Comparison of ENCODE assay signal across 8 mouse cellular contexts in genomic region chr7:131362615-131363300, GRCm38 (mm10). TPM values are rescaled to one million over a fixed set of nuclear protein-coding genes. Genes with fewer than 3 reads are reported as not detected.
DNase-seq lines count a peak whose midpoint lies in the region; ATAC-seq and TF ChIP-seq lines count a peak whose summit lies in the region.

2310057M21Rik (minus strand) TSS chr7:131362759.

- H3K4me2 ChIP-seq in forebrain, postnatal 0 days (ENCODE audit: low read depth), result peak within 1 kb of the TSS; percentile 90
- peak within 1 kb of the TSS; percentile 85 for H3K4me2 ChIP-seq in lung, embryonic 15.5 days

- no peak for TF ChIP-seq CTCF in cerebellum, adult 2 months (IDR thresholded peaks at IDR 0.05; ENCODE audit: borderline replicate concordance, insufficient read depth, low read depth, low read length)
- 0 out of 2 replicates have a peak, but pooled peaks have one; percentile 13 for TF ChIP-seq CTCF in forebrain, postnatal 0 days (IDR thresholded peaks at IDR 0.05; ENCODE audit: low read depth)

- peak within 1 kb of the TSS; percentile 75 for H3K27ac ChIP-seq in cerebellum, adult 2 months (ENCODE audit: insufficient read depth, low read length)
- H3K27ac ChIP-seq in forebrain, postnatal 0 days (ENCODE audit: low read depth, low read length), result peak within 1 kb of the TSS; percentile 81
- H3K27ac ChIP-seq in lung, embryonic 15.5 days, result peak within 1 kb of the TSS; percentile 97

- H3K27me3 ChIP-seq in cerebellum, adult 2 months (ENCODE audit: control insufficient read depth, insufficient read depth, low read length), result no peaks in the 10 kb centered on the region
- no peaks in the 10 kb centered on the region for H3K27me3 ChIP-seq in forebrain, postnatal 0 days (ENCODE audit: insufficient read depth, low read length)
- H3K27me3 ChIP-seq in lung, embryonic 15.5 days, result no peaks in the 10 kb centered on the region

- peak; percentile 99 for ATAC-seq in forebrain, postnatal 0 days
- ATAC-seq in lung, embryonic 15.5 days (ENCODE audit: borderline replicate concordance, extremely low read depth, low FRiP score, low TSS enrichment), result peak; percentile 99

- H3K4me1 ChIP-seq in cerebellum, adult 2 months (ENCODE audit: control insufficient read depth, insufficient read depth, low read length), result no peaks in the 10 kb centered on the region
- H3K4me1 ChIP-seq in forebrain, postnatal 0 days (ENCODE audit: insufficient read depth), result peaks cover 3% of the 10 kb centered on the region; the same call in 1 of the 2 replicates
- peaks cover 13% of the 10 kb centered on the region for H3K4me1 ChIP-seq in lung, embryonic 15.5 days

- TF ChIP-seq POLR2A in cerebellum, adult 2 months (IDR thresholded peaks at IDR 0.05; ENCODE audit: borderline replicate concordance, insufficient read depth, low read length), result peak; percentile 57

- H3K36me3 ChIP-seq in forebrain, postnatal 0 days (ENCODE audit: insufficient read depth), result peaks cover 10% of the 10 kb centered on the region
- peaks cover 8% of the 10 kb centered on the region; the same call in 1 of the 2 replicates for H3K36me3 ChIP-seq in lung, embryonic 15.5 days

- H3K4me3 ChIP-seq in cerebellum, adult 2 months (replicated peaks; ENCODE audit: insufficient read depth, low read depth, low read length), result peak within 1 kb of the TSS; percentile 80
- peak within 1 kb of the TSS; percentile 90 for H3K4me3 ChIP-seq in forebrain, postnatal 0 days (ENCODE audit: low read depth, low read length)
- H3K4me3 ChIP-seq in lung, embryonic 15.5 days, result peak within 1 kb of the TSS; percentile 93

- peak; percentile 95 for DNase-seq in MEL-GATA-1-ER (ENCODE audit: extremely low read depth, low read depth)
- DNase-seq in cerebellum, adult 2 months, result peak; percentile 96 to 97
- DNase-seq in forebrain, postnatal 0 days, result peak; percentile 99
- peak; percentile 96 for DNase-seq in heart, postnatal 4 days
- DNase-seq in layer of hippocampus, adult 8-10 months (ENCODE audit: low spot score in 2 of 2), result peak; percentile 93
- DNase-seq in ovary, postnatal 14 days (ENCODE audit: low spot score), result peak; percentile 90
- peak; percentile 91 for DNase-seq in thymus, postnatal 14 days

- H3K9ac ChIP-seq in forebrain, postnatal 0 days, result peak within 1 kb of the TSS; percentile 88
- peak within 1 kb of the TSS; percentile 95 for H3K9ac ChIP-seq in lung, embryonic 15.5 days

- under 1% methylated on average over 55 of the region's 55 CpGs for WGBS in cerebellum, adult 2 months
- WGBS in forebrain, postnatal 0 days, result 3% methylated on average over 55 of the region's 55 CpGs
- WGBS in lung, embryonic 15.5 days, result under 1% methylated on average over 55 of the region's 55 CpGs

- no peaks in the 10 kb centered on the region for H3K9me3 ChIP-seq in forebrain, postnatal 0 days (ENCODE audit: low read length)
- no peaks in the 10 kb centered on the region for H3K9me3 ChIP-seq in lung, embryonic 15.5 days

RNA-seq across cellular contexts. Expression of gene 2310057M21Rik, which starts in this region (rescaled TPM):
- polyA plus RNA-seq in cerebellum, adult 2 months (2012; rRNA removed), result 16.3 and 16.7 TPM in 2 replicates
- total RNA-seq in forebrain, postnatal 0 days (2014; rRNA removed), result 7.6 and 21.7 TPM in 2 replicates
- polyA plus RNA-seq in forebrain, postnatal 0 days (2015; fragmentation: Nextera tagmentation; extraction: Ambion mirVana), result 16.2 and 22.3 TPM in 2 replicates
- total RNA-seq in heart, postnatal 4 days (2021), result 10 to 100 TPM; 17.7 to 19.4 TPM
- total RNA-seq in layer of hippocampus, adult 8-10 months (2022), result 10 to 100 TPM; 22.3 to 28.2 (median 27.6) TPM
- 18.4 and 22.2 TPM in 2 replicates for polyA plus RNA-seq in lung, embryonic 15.5 days (2015; fragmentation: Nextera tagmentation; extraction: Ambion mirVana)

Comparison
In these comparisons a context has a peak if more than half of its experiments do, and no peak if none do; other contexts are left out.
1. Peak in every context shown above with its lines: DNase-seq, ATAC-seq, H3K4me3 ChIP-seq and H3K27ac ChIP-seq.